Mouse (Mus musculus): ENCODE measurements around the gene Lime1.
A peak's percentile ranks its signal among the peaks of the same experiment; 100 is the strongest.

Gene Lime1

DNA sequence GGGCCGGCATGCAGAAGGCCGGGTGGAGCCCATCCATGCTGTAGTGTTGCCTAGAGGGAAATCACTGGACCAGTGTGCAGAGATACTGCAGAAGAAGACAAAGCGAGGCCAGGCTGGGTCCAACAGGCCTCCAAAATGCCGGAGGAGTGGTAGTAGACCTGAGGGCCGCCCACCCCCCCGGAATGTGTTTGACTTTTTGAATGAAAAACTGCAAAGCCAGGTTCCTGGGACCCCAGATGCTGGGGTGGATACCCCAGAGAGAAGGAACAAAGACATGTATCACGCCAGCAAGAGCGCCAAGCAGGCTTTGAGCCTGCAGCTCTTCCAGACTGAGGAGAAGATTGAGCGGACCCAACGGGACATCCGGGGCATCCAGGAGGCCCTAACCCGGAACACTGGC is at the start of gene Lime1:
Gene Lime1 (plus strand): TSS at position 301 of the 400 bp plus-strand sequence.
- no peak for DNase-seq

DNA sequence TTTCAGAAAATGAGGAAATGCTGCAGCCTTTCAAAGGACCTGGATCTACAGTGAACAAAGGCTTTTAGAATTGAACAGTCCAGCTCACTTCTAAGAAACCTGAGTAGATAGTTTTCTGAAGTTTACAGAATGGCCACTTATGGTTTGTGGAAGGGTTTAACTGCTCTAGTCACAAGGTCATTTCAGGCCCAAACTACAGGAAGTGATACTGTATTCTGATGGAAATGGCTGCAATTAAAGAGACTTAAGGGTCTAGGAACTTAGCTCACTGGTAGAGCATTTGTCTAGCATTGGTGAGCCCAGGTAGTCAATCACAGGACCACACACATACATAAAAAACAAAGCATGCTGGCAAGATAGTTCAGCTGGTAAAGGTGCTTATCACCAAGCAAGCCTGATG is 47.3 kb upstream of the Lime1 start:
- DNase-seq: no peak

DNA sequence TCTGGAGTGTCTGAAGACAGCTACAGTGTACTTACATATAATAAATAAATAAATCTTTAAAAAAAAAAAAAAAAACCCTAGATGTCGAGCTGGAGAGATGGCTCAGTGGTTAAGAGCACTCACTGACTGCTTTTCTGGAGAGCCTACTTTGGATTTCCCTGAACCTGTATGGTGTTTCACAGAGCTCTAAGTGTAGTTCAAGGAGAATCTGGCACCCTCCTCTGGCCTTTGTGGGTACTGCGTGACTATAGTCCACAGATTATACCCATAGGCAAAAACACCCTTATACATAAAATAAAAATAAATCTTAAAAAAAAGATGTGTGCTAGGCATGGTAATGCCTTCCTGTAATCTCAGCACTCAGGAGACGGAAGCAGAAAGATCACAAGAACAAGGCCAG is 45.9 kb upstream of the Lime1 start:
- peak; percentile 72 for DNase-seq

DNA sequence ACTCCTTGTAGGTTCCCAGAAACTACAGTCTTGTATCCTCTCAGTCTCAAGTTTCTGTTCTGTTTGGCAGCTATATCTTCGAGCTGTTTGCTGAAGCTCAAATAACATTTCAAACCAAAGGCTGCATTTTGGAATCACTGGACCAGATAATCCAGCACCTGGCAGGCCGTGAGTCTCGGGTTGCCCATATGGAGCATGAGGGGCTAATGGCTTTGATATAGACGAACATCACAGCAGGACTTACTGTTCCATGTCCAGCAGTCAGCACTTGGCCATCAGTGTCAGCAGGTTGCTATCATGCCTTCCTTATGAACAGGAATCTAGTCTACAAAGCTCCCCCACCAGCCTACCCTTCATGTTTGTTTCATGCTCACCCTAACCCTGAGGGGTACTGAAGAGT is 39.5 kb upstream of the Lime1 start:
- no peak for DNase-seq

DNA sequence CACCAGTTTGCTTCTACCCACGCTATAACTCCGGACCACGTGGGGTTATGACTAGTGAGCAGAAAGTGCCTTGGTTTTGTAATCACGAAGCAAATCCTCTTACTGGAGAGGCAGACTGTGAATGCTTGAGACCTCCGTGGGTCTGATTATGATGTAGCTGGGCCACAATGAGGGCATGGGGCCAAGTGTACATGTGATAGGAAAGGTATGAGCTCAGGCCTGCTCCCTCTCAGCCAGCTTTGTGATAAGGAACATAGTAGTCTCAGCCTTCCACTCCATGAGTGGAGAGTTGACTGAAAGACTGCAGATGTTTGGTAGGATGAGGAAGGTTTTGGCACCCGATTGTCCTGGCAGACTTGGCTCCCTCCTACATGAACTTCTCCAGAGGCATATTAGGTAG is 37.1 kb upstream of the Lime1 start:
- DNase-seq: no peak

DNA sequence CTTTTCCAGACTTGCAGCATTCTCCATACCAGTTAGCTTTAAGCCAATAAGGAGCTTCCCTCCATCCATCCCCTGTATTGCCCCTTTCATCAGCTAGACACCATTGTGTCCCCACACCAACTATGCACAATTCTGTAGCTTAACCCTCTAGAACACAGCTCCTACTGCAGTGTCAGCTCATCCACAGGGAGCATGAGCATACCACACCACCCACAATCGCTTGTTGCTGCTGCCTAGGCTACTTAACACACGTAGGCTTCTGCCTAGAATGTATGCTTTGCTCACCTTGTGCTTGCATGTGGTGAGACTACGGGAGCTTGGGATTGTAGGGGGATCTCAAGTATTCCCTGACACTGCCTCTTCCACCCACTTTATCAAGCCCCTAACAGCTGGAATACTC is 23.1 kb upstream of the Lime1 start:
- DNase-seq: no peak

DNA sequence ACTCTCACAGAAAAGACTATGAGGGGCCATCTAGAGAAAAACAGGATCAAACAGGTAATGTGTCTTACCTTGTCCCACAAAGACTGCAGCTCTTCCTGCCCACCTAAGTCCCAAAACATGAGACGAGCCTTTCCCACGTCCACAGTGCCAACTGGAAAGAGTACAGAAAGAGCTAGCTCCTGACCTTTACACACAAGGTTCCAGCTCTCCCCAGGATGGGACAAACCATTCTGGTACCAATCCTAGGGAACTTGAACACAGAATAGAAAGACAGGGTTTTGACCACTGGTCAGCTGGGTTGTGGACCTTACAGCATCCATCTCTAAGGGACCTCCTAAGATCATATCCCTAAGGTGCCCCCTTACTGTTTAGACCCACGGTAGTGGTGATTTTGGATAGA is 15.9 kb upstream of the Lime1 start:
- DNase-seq: no peak

DNA sequence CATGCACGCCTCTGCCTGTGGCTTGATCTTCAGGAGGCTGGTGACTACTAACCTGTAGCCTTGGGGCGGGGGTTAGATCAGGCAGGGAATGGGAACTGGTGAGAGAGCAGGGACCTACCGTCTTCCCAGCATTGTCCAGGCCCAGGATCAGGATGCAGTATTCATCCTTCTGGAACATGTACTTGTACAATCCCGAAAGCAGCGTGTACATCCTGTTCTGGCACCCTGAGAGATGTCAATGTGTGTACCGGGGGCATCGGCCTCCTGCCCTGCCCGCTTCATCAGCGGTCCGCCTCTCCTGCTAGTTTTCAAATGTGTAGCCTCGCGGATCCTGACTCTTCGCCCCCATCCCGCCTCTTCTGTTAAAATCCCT is 15.4 kb upstream of the Lime1 start:
- DNase-seq: no peak

DNA sequence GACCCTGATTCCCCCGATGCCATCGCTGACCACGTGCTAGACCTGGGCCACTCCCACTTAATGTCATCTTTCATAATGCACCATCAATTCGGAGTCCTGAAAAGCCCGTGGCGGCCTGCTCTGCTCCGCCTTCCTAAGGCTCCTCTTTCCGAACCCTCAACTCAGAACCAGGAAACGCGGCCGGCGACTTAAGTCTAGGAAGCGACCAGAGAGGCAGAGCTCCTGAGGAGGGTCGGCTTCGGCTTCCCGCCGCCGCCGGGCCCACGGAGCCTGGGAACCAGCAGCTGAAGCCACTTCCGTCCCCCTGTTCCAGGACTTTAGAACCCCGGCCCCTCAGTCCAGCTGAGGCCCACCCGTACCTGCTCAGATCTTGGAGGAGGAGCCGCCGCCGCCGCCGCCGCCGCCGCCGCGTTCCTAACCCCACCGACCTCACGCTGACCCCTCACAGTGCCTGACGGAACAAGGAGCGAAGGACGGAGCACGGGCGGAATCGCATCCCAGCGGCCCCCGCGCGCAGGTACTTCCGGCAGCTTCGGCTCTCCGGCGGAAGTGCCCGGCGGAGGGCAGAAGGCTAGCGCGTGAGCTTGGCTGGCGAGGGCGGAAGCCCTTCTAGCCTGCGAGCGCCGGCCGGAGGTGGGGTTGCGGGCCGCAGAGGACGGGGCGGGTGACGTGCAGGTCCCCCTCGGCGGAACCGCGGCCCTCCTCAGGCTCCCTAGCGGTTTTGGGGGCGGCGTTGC is 14.8 kb upstream of the Lime1 start, which contains the start of the genes Zgpat and Arfrp1:
Gene Zgpat (plus strand): TSS at position 69 of the 737 bp plus-strand sequence.
Gene Arfrp1 (minus strand): TSS at position 545 of the 737 bp plus-strand sequence.
- DNase-seq: peak; percentile 92

DNA sequence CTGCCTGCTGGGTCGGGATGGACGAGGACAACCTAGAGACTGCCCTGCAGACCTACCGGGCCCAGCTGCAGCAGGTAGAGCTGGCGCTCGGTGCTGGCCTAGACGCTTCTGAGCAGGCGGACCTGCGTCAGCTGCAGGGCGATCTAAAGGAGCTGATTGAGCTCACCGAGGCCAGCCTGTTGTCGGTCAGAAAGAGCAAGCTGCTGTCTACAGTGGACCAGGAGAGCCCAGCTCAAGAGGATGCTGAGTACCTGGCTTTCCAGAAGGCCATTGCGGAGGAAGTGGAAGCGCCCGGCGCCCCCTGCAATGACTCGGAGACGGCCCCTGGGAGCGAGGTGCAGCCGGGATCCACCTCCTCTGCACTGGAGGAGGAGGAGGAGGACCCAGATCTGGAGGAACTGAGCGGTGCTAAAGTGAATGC is 14.2 kb upstream of the Lime1 start:
- no peak for DNase-seq

DNA sequence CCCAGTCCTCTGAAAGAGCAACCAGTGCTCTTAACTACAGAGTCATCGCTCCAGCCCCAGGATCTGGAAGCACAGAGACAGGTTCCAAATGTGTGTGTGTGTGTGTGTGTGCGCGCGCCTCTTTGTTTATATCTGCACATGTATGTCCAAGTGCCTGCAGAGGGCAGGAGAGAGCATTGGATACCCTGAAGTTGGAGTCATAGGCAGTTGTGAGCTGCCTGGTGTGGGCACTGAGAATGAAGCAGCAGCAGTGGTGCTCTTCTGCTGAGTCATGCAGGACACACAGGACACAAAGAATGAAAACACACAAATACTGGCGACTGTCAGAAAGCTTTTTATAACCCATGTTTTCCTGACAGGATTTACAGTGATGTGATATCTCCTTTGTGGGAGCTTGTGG is 9.9 kb upstream of the Lime1 start:
- no peak for DNase-seq

DNA sequence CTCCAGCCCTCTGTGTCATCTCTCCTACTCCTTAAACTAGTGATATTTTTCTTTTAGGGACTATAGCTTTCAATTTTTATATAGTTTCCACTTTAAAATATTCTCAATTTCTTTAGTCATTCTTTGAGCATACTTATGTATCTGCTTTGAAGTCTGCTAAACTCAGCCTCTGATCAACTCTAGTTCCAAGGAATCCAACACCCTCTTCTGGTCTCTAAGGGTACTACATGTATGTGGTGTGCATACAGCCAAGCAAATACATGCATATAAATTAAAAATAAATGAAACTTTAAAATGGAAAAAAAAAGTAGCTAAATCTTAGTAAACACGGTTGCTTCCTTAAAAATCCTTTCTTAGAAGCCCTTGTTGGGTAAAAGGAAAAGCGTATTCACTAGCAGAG is 4.1 kb upstream of the Lime1 start:
- DNase-seq: peak; percentile 40

DNA sequence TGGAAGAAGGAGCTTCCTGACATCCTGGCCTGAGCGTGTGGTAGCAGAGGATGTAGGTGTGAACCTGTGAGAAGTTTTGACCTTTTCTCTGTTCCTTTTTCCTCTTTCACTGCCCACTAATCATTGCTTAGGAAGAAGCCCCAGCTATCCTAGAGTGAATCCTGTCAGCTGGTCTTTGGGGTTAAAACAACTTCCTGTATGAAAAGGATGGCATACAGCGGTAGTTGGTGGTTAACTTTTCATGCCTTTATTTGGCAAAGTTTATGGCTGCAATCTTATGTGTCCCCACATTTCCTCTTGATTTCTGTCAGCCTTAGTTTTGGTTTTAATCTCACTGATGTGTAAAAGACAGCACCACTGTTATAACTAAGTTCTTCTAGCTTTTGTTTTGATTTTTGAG is 2.6 kb upstream of the Lime1 start:
- no peak for DNase-seq

DNA sequence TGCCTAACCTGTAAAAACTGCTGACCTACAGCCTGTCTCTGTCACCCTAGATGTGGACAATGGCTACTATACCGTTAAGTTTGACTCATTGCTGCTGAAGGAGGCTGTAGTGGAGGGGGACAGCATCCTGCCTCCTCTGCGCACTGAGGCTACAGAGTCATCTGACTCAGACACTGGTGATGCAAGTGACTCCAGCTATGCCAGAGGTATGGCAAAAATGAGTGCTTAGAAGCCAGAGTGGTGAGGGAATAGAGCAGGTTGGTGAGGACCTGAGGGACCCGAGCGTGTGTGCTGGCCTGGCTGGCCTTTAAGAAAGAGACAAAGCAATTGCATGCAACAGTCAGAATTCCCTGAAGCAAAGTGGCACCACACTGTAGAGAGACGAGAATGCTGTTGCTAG is 1.2 kb upstream of the Lime1 start:
- DNase-seq: no peak

DNA sequence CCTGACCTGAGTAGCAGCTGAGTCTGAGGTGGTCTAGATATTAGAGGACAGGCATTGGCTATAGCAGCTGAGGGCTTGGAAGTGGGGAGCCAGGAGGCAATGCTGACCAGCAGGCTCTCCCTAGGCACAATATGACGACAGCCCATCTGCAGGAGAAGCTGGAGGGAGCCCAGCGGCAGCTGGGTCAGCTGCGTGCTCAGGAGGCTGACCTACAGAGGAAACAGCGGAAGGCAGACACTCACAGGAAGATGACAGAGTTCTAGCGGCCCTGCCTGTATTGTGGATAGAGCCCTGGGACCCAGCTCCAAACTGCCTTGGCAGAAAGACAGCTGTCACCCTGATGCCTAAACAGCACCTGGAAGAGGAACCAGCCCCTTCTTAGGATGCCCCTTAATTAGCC is 373 bp downstream of the Lime1 start:
- DNase-seq: no peak

DNA sequence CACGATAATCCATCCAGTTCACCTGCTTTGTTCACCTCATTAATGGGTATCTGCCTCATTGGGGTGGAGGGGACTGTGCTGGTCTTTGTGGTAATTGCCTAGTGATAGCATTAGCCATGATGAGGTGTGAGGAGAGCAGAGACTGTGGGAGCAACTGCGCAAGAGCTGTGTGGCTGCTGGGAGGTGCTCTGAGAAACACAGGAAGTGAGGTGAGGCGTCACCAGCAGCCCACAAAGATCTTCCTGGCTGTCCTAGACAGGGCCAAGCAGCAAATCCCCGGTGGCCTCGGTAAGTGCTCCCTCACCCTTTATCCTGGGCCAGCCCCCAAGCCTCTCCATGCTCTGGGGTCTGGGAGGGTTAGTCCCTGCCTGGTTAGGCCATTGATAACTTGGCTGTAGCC is 1.2 kb downstream of the Lime1 start:
- DNase-seq: no peak

DNA sequence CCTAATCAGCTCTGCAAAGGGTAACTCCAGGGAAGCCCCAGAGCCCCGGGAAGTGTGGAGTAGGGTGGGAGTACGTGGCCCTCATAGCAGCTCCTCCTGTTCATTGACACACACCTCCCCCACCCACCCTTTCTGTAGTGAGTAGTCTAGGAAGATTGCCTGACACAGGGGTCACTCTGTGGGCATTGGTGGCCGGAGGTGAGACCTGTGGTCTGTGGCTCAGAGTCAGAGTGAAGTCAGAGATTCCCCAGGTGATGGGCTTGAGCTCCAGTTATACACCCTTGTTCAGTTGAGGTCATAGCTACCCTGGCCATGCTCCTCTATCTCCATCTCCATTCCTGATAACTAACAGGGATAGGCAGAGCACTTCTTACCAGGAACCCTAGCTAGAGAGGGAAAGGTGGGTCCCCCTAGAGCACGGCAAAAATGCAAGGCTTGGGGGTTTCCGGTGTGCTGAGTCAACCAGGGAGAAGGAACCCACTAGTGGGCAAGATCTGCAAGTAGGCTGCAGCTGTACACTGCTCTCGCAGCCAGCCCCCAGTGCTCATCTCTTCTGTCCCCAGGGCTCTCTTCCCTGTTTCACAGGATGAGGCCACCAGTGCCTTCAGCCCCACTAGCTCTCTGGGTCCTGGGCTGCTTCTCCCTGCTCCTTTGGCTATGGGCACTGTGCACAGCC is 1.9 kb downstream of the Lime1 start:
- DNase-seq: no peak

DNA sequence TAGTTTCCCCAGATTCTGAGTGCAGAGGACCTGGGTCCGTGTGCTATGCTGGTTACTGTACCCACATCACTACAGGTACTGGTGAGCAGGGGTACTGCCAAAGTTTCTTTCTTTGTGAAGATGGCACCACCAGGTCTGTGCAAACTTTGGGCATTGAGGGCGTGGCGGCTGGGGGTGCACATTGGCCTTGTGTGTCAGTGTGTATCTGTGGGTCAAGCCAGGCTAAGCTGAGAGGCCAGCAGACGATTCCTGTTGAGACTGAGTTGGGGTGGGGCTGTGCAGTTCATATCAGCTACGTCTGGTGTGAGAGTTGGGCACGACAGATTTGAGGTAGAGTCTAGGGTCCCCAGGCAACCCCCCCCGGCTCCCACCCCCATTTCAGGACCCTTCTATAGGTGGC is 4.6 kb downstream of the Lime1 start:
- DNase-seq: no peak

DNA sequence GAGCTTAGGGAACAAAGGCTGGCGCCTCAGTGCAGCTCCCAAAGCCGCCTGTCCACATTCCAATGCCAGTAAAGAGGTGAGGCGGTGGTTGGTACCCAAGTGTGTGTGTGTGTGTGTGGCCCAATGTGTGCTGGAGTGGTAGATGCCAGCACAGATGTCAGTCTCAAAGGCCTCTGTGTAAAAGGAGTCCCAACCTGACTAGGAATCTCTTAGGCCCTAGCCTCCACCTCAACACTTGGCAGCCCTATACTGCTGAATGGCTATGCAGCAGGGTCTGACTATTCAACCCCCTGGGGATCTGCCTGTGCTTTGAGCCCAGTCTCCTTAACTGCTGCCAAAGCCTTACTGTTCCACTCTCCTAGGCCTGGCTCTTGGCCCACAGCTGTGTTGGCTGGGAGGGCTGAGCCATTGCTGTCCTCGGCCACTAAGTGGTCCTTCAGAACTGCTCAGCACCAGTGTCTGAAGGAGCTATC is 5.1 kb downstream of the Lime1 start:
- peak; percentile 73 for DNase-seq

DNA sequence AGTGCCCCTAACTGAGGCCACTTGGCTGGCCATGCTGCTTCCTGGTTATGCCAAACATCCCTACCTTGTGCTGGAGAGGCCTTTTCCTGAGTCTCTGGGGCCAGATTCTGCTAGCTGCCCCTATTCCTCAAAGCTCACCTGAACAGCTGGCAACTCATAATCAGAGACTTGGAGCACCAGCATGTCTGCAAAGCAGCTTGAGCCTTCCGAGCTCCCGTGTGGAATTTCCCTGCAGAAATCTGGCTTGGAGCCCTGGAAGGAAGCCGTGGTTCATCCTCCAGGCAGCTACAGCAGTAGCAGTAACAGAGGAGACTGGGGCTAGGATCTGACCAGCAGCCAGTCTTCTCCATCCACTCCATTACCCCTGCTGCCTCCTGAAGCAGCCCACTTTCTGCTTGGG is 6.0 kb downstream of the Lime1 start:
- DNase-seq: peak; percentile 37

DNA sequence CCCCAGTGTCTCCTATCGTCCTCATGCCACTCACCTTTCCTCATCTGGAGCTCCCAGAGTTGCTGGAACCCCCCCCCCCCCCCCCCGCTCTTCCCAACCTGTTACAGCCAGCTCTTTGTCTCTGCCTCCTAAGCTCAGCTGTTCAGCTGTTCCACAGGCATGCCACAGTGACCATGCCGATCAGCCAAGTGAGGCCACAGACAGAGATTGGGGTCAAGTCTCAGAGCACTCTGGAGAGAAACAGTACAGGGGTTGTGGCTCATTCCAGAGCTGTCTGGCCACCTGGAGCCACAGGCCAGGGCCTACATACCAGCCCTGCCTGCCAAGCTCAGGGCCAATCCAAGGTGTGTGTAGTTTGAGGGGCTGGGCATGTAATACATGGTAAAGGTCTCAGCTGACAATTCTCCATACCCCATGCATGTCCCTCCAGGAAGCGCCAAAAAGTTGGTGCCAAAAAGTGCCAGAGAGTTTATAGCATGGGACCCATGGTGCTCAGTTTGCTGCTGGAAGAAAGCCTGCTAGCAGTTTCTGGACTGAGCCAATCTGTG is 6.9 kb downstream of the Lime1 start:
- DNase-seq: no peak

DNA sequence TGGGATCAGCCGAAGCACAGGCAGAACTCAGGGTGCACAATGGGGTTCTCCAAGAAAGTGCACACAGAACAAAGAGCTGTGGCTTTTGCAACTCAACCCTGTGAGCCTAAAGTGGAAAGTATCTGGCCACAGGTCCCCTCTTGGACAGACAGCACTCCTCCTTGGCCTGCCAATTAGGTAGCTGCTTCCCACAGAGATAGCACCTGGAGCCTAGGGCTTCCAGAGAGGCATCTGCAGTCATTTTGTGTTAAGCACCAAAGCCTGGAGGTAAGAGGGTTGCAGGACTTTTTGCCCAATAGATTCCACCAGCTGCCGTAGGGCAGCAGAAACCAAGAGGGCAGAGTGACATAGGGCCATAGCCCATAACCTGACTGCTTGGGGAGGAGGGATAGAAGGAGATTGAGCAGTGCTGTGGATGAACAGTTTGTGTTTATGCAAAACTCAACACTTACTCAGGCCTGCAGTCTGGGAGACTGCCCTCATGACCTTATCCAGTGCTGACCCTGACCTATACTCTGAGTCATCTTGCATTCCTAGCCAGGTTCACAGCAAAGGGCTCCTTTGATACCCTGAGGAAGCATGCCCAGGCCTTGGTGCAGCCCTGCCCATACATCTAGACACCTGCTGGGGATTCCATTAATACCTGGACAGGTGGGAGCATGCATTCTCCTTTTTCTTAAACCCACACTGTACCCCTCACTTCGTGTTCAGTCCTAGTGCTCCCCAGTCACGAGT is 10.4 kb downstream of the Lime1 start:
- no peak for DNase-seq

DNA sequence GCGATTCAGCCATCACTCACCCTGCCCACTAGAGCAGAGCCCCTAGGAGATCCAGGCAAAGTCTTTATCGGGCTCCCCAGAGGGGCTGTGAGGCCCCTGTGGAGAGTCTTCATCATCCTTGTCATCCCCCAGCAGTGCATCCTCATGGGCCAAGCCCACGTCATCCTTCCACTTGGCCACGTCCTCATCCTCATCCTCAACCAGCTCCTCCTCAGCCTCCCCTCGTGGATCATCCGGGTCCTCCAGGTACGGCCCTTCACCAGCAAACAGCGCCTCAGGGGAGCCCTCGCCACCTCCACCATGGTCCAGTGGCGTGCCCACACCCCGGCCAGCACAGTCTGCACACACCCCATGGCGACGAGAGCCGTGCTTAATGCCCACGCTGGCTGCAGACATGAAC is 11.1 kb downstream of the Lime1 start:
- DNase-seq: no peak

DNA sequence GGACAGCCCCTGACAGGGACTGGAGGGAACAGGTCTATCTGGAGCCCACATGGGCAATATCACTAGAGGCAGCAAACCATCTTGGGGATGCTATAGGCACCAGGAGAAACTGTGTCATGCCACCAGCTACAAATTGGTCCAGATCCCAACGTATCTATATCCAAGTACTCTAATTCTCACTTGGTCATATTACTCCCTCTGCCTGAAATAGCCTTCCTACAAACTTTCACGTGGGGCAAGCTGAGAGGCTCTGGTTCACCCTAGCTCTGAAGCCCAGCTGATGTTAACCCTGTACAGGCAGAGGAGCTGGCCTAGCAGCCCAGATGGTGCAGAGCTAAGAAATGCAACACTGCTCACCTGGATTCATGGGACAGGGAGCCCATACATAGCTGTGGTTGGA is 11.7 kb downstream of the Lime1 start:
- DNase-seq: no peak

Data from lung, postnatal 10 days (tissue).